Mouse (Mus musculus) inflammation-experienced regulatory T-cells (primary cell): Measurements from ENCODE around the gene Ifnar2. TPM values are rescaled to one million over a fixed set of nuclear protein-coding genes. Genes with fewer than 3 reads are reported as not detected.

ENCODE experiments used
- polyA plus RNA-seq, 2 experiments: library from polyadenylated mRNA; unstranded; fragments of 100-300 nt; shearing (Covaris generic); gene quantifications; one replicate each; pipeline ENCODE4 v1.2.1; 2017

The Ifnar2 gene
- polyA plus RNA-seq: 100 to 1,000 TPM in 1 of 2 experiments, 10 to 100 TPM in 1; 92.6 to 134 TPM

DNA sequence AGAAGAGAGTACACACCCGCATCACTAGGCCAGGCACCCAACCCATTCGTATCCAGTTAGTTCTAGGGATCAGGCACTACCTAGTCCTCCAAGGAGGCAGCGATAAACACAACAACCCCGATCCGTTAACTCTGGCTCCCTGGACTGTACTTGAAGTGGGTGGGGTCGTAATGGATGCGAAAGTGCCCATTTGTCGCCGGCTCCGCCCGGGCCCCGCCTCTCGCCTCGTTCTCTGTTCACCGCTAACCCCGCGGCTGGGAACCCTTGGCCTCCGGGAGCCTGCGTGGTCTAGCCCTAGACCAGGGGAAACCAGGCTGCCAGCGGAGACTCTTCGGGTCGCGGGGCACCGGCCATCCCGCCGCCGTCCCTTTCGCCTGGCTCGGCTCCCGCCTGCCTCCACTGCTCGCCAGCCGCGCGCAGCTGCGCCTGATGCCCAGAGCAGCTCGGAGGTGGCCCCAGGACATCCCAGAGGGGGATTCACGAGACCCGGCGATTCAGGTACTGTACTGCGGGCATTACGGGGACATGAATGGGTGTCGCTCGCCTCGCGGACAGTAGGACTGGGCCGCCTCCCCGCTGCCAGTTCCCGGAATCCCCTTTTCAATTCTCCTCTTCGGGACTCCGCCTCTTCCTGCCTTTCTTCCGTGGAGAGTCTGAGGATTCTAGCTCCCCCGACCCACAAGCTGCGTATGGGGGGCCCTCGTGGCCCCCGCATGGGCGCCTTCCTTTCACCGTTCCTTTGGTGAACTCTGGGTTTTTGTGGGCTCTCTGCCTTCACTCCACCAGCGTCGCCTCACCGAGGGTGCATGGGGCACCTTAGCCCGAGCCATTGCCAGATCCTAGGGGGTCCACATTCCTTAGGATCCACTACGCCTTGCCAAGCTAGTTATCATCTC lies at the start of gene Ifnar2:
Gene Ifnar2, plus strand, starts transcription at position 207 of the 896 bp plus-strand sequence.

DNA sequence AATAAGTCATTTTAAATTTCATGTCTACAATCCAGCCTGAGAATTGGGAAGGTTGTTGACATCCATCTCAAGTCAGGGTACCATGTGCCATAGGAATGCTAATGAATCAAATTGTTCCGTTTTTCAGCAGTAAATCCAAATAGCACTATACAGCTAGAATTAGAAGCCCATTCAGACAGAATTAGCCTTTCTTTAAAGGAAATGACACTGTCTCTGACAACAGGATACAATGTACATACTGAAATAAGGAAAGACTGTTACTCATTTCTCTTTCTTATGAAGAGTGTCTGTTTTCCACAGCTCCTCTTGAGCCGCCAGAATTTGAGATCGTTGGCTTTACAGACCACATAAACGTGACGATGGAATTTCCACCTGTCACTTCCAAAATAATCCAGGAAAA lies 18.8 kb downstream of the Ifnar2 start, which contains the start of gene Gm21970:
Gene Gm21970, plus strand, starts transcription at position 301 of the 400 bp plus-strand sequence.

DNA sequence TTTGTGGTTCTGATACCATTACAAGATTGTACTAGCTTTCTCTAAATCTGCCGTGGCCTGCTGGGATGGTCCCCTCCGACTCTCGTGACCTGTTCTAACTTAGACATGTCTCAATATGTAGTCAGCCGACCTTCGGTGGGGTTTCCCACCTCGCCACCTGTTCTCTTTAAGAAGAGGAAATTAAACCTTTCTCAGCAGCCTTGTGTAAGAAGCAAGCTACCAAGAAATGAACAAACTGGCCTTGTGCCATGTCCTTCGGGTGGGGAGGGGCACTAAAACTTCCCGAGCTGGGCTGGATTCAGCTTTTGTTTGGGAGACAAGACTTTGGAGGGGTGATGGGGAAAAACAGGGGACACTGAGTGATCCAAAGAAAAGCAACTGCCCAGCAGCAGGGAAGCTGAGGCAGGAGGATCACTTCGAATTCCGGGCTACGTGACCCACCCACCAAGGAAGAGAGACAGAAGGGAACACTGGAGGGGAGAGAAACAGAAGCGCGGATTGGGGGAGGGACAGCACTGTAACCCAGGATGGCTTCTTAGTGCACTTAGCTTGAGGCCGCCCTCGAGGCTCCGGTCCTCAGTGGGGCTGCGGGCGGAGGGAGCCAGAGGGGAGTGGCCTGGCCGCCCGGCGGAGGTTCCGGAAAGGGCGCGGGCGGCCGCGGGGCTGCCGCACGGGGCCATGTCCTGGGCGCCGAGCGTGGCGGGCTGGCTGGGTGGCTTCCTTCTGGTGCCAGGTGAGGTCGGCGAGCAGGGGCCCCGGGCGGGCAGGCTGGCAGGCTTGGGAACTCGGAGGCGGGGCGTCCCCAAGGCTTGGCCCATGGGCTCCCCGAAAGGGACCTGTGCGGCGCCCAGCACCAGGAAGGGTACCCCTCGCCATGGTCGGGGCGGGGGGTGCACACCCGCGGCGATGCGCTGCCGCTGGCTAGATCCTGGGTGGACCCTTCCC lies 33.3 kb downstream of the Ifnar2 start, which contains the start of gene Il10rb:
Gene Il10rb, plus strand, starts transcription at position 525 of the 945 bp plus-strand sequence.

Other genes starting within 250 kb of the Ifnar2 start
- not detected for gene Olig2, start 147.3 kb upstream of the Ifnar2 start, polyA plus RNA-seq
- gene Olig1, start 103.0 kb upstream of the Ifnar2 start, polyA plus RNA-seq: 1 to 10 TPM in 1 of 2 experiments, not detected in 1; 3.3 TPM
- not detected for gene Gm21970, start 18.9 kb downstream of the Ifnar2 start, polyA plus RNA-seq
- 100 to 1,000 TPM; 109 to 163 TPM for gene Il10rb, start 33.4 kb downstream of the Ifnar2 start, polyA plus RNA-seq
- gene Ifnar1, start 112.5 kb downstream of the Ifnar2 start, polyA plus RNA-seq: 100 to 1,000 TPM in 1 of 2 experiments, 10 to 100 TPM in 1; 95.4 to 118 TPM
- 10 to 100 TPM; 39.1 to 69.9 TPM for gene Ifngr2, start 174.3 kb downstream of the Ifnar2 start, polyA plus RNA-seq
- gene Tmem50b, start 225.0 kb downstream of the Ifnar2 start, polyA plus RNA-seq: 10 to 100 TPM; 26.0 to 29.9 TPM
- gene Dnajc28, start 246.2 kb downstream of the Ifnar2 start, polyA plus RNA-seq: 1 to 10 TPM; 1.4 to 3.4 TPM